Mouse (Mus musculus): Measurements from ENCODE around the gene Mob1b. TPM values are rescaled to one million over a fixed set of nuclear protein-coding genes. Genes with fewer than 3 reads are reported as not detected.

Mob1b gene
- polyA plus RNA-seq (2015; fragmentation: Nextera tagmentation; extraction: Ambion mirVana): 10.5 and 13.4 TPM in 2 replicates

DNA sequence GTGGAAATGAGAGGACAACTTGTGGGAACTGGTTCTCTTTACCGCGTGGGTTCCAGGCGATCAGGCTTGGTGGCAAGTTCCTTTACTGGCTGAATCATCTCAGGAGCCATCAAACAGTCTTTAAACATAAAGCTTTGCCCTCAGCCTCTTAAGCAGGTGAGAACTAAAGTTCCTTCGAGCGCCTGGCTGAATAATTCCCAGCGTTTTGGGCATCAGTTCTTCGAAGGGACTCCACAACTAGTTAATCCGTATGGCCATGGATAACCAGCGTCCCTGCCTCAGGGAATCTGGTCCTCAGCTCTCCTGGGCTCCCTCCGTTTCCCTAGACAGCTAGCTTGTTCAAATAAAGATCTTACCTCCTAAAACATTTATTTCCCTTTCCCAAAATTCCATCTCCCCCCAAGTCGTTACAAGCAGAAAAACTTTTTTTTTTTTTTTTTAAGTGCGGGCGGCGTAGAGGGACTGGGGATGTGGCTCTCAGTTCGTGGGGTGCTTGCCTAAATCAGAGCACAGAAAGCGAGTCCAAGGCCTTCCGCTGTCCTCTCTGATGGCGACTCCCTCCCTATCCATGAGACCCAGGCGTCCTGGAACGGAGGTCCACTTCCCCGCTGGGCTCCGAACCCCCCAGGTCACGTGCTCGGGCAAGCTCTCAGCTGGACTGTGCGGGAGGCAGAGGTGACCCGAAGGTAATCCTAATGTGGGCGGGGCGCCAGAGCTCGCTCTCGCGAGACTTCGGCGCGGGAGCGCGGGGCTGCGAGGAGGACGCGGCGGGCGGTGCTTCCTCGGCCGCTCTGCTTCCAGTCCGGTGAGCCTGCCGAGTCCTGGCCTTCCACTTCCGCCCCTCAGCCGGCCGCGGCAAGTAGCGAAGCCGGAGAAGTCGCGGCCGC, at the start of gene Mob1b:
TSS of gene Mob1b (plus strand) at position 740 of the 887 bp plus-strand sequence.
- Histone ChIP-seq H3K36me3 (no peaks in the 10 kb centered on the region), H3K9me3 (no peaks in the 10 kb centered on the region), H3K4me1 (peaks cover 26% of the 10 kb centered on the region), H3K4me2 (replicated peaks) (peak within 1 kb of the TSS; percentile 89), H3K4me3 (peak within 1 kb of the TSS; percentile 83), H3K9ac (replicated peaks) (peak within 1 kb of the TSS; percentile 91), H3K27me3 (no peaks in the 10 kb centered on the region), H3K27ac (replicated peaks) (peak within 1 kb of the TSS; percentile 95)
- under 1% methylated on average over 52 of the region's 54 CpGs for WGBS
- ATAC-seq (replicated peaks): peak; percentile 95

DNA sequence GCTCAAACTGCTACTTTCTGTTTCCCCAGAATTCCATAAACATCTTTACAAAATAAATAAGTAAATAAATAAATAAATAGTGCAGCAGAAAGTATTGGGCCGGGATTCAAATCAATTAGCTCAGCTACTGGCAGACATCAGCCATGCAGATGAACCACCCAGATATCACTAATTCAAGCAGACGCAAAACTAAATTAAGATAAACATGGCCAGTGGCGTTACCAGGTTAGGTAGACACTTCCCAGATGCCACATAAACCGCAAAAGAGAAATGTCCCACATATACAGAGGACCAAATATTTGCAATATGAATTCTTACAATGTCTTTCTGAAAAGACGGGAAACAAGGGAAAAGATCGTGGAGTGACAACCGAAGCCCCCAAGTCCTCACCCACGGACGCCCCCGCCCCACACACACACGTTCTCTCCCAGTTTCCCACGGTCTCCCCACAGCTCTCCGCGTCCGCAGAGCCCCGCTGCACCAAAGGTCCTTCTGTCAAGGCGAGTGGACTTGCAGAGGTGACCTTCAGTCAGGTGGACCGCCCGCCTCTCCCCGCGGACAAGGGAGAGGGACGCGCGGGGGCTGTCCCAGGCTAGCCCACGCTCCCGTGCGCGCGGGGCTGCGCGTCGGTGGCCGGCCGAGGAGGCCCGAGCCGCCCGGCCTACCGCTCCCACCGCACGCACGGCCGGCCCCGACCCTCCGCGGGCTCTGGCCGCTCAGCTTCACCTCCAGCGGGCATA, 45.8 kb upstream of the Mob1b start:
- ATAC-seq (replicated peaks): peak; percentile 59
- Histone ChIP-seq H3K4me2 (replicated peaks) (peak overlapping the region; percentile 80), H3K36me3 (peaks cover 30% of the 10 kb centered on the region), H3K4me3 (peak overlapping the region; percentile 87), H3K27ac (replicated peaks) (peak overlapping the region; percentile 97), H3K4me1 (peaks cover 31% of the 10 kb centered on the region), H3K9me3 (no peaks in the 10 kb centered on the region), H3K9ac (replicated peaks) (peak overlapping the region; percentile 92), H3K27me3 (no peaks in the 10 kb centered on the region)
- under 1% methylated on average over 47 of the region's 47 CpGs for WGBS

DNA sequence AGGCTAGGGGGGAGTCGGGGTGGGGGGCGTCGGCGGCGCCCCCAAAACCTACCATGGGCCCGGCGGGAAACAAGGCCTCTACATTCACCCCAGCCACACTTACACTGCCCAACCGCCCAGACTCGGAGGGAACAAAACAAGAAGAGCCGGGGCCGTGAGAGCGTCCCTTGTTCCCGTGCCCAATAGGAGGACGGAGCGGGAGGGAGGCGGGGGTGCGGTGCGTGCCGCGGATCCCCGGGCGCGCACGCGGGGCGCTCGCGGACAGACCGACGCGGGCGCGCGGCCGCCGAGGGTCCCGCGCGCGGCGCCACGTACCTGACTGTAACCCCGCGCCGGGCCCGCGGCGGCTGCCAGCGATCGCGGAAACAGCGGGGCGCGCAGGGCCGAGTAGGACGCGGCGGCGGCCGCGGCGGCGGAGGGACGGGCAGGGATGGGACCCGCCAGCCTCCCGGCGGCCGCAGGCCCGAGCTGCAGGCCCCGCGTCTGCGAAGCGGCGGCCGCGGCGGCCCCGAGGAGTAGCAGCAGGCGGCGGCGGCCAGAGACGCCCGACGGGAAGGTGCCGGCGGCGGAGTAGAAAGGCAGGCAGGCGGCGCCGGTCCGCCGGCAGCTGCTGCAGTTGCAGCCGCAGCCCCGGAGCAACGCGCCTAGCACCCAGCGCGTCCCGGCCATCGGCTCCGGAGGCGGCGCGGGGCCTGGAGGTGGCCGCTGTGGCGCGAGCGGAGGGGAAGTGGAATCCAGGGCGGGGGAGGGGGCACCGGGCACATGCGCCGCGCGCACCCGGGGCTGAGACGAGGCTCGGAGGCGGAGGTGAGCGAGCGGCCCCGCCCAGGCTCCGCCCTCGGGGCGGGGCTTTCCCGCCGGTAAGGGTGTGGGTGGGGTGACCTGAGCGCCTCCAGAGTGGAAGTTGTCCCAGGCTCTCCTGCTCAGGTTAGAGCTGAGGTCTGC, 44.9 kb upstream of the Mob1b start, which contains the start of gene Grsf1:
TSS of gene Grsf1 (minus strand) at position 729 of the 945 bp plus-strand sequence.
- peak within 1 kb of the TSS; percentile 87 for H3K4me3 ChIP-seq
- ATAC-seq (replicated peaks): peak; percentile 92
- H3K27me3 ChIP-seq: no peaks in the 10 kb centered on the region
- H3K27ac ChIP-seq (replicated peaks): peak within 1 kb of the TSS; percentile 97
- peak within 1 kb of the TSS; percentile 92 for H3K9ac ChIP-seq (replicated peaks)
- peak within 1 kb of the TSS; percentile 80 for H3K4me2 ChIP-seq (replicated peaks)
- H3K36me3 ChIP-seq: peaks cover 22% of the 10 kb centered on the region
- peaks cover 31% of the 10 kb centered on the region for H3K4me1 ChIP-seq
- under 1% methylated on average over 119 of the region's 127 CpGs for WGBS
- no peaks in the 10 kb centered on the region for H3K9me3 ChIP-seq

DNA sequence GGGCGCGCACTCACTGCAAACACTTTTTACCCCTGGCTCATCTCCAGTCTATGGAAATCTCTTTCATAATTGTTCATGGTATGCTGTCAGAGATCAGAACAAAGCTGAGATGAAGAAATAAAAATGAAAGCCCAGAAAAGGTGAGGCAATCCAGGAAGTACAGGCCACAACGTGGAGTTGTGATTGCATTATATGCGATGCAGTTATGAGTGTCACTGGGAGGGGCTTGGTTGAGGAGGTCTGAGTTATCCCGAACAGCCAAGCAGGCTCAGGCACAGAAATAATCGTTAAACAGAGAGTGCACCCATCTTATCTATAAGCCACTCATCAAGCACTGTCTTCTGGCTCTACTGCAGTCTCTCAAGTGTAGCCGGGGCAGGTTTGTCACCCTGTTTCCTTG, 41.7 kb upstream of the Mob1b start:
- ATAC-seq (replicated peaks): no peak
- H3K27me3 ChIP-seq: no peaks in the 10 kb centered on the region
- no peaks in the 10 kb centered on the region for H3K36me3 ChIP-seq
- 56% methylated on average over 7 of the region's 7 CpGs for WGBS
- H3K27ac ChIP-seq (replicated peaks): no peak overlapping the region
- peaks cover 19% of the 10 kb centered on the region for H3K4me1 ChIP-seq
- H3K9me3 ChIP-seq: no peaks in the 10 kb centered on the region
- H3K4me3 ChIP-seq: no peak overlapping the region
- H3K9ac ChIP-seq (replicated peaks): no peak overlapping the region
- no peak overlapping the region for H3K4me2 ChIP-seq (replicated peaks)

DNA sequence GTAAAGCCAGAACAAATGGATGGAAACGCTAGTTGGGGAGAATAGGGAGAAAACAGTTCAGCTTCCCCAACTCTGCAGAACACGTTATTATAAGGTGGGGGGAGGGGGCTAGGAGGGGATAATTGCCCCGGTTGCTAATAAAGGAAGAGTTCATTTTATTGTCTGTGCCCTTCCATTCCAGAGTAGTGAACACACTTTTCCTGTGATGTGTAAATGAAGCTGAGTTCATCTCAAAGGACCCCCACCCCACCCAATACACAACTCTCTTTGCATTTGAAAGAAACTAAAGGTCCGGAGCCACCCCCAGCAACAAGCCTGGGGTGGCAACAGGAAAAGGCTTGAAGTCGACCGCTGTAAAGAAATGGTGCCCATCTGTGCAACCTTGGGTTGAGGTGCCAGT, 41.3 kb upstream of the Mob1b start:
- no peaks in the 10 kb centered on the region for H3K27me3 ChIP-seq
- no peak for ATAC-seq (replicated peaks)
- H3K4me3 ChIP-seq: no peak overlapping the region
- no peak overlapping the region for H3K4me2 ChIP-seq (replicated peaks)
- H3K9me3 ChIP-seq: no peaks in the 10 kb centered on the region
- no peaks in the 10 kb centered on the region for H3K36me3 ChIP-seq
- no peak overlapping the region for H3K27ac ChIP-seq (replicated peaks)
- 13% methylated on average over 6 of the region's 6 CpGs for WGBS
- no peak overlapping the region for H3K9ac ChIP-seq (replicated peaks)
- peaks cover 15% of the 10 kb centered on the region for H3K4me1 ChIP-seq

DNA sequence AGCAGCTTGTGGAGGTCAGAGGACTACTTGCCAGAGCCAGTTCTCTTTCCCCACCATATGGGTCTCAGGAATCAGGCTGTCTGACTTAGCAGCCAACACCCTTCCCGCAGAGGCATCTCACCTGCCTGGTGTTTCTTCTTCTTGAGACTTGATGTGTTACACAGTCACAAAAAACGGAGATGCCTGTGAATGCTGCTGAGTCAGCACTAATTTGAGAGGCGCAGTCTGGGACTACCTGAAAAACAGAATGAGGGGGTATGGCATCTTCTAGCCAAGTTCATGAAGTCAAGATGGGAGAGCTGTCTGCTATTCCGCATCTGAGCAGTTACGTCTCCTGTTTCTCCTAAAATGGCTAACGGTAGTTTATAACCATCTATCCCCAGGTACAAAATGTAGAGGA, 40.1 kb upstream of the Mob1b start:
- Histone ChIP-seq H3K27ac (replicated peaks) (no peak overlapping the region), H3K4me1 (peaks cover 13% of the 10 kb centered on the region; the same call in 1 of the 2 replicates), H3K27me3 (no peaks in the 10 kb centered on the region), H3K9me3 (no peaks in the 10 kb centered on the region), H3K4me2 (replicated peaks) (no peak overlapping the region), H3K4me3 (no peak overlapping the region), H3K9ac (replicated peaks) (no peak overlapping the region), H3K36me3 (no peaks in the 10 kb centered on the region)
- ATAC-seq (replicated peaks): no peak
- 93% methylated on average over 6 of the region's 6 CpGs for WGBS

DNA sequence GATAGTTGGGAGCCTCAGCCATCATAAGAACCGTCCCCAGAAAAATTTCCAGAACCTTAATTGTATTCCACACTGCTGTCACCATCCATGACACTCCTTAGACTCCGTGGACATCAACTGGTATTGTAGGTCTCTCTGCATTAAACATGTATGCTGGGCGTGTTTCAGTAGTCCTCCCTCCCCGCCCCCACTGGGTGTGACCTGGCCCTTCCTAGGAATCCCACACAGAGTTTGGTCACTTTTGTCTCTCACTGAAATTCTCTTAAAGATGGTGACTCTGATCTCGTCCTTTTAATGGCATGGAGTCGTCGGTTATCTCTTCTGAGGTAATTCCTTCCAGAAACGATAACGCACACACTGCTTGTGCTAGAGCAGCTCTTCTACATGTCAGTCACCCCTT, 36.9 kb upstream of the Mob1b start:
- no peak overlapping the region for H3K9ac ChIP-seq (replicated peaks)
- H3K36me3 ChIP-seq: no peaks in the 10 kb centered on the region
- 92% methylated on average over 9 of the region's 9 CpGs for WGBS
- no peaks in the 10 kb centered on the region for H3K9me3 ChIP-seq
- H3K4me2 ChIP-seq (replicated peaks): no peak overlapping the region
- peaks cover 7% of the 10 kb centered on the region; the same call in 1 of the 2 replicates for H3K4me1 ChIP-seq
- H3K27ac ChIP-seq (replicated peaks): no peak overlapping the region
- no peak overlapping the region for H3K4me3 ChIP-seq
- no peak for ATAC-seq (replicated peaks)
- H3K27me3 ChIP-seq: no peaks in the 10 kb centered on the region

DNA sequence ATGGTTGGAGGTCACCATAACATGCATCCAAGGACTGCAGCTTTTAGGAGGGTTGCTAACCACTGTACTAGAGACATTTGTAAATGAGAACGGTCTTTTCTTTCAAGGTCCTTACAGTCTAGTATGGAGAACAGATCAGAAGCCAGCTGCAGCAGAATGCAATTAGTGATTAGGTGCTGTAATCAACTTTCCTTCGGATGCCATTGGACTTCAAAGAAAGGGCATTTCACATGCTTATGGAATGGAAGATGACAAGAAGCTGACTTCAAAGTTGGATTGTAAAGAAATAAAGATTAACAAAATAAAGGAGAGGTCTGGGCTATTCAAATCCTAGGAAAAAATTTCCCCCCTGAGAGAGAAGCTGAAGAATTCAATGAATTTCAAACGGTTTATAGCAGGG, 36.4 kb upstream of the Mob1b start:
- 38% methylated on average over 3 of the region's 3 CpGs for WGBS

DNA sequence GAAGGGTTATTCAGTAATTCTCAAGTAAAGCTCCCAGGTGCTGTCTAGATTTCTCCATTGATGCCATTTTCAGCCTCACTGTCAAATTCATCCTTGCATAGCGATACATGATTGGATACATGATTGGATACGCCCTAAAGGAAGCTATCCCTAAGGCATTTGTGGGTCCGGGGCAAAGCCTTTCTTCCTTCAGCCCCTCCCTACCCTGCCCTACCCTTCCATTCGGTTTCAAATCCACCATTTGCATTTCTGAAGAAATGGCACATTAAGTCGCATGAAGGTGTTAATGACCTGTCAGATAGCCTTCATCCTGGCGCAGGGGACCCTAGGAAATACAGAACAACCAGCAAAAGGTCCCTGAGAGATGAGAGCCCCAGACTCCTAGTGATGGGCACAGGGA, 35.3 kb upstream of the Mob1b start:
- H3K36me3 ChIP-seq: no peaks in the 10 kb centered on the region
- no peak overlapping the region for H3K9ac ChIP-seq (replicated peaks)
- no peak overlapping the region for H3K4me2 ChIP-seq (replicated peaks)
- WGBS: 19% methylated on average over 6 of the region's 6 CpGs
- no peak overlapping the region for H3K4me3 ChIP-seq
- no peaks in the 10 kb centered on the region for H3K9me3 ChIP-seq
- no peak overlapping the region for H3K27ac ChIP-seq (replicated peaks)
- 0 out of 2 replicates have a peak, but pooled peaks cover 3% of the 10 kb centered on the region for H3K4me1 ChIP-seq
- no peaks in the 10 kb centered on the region for H3K27me3 ChIP-seq
- ATAC-seq (replicated peaks): no peak

More for the DNA sequence above, 36.4 kb upstream of the Mob1b start:
- Histone ChIP-seq H3K4me2 (replicated peaks) (no peak overlapping the region), H3K36me3 (no peaks in the 10 kb centered on the region), H3K4me1 (peaks cover 4% of the 10 kb centered on the region; the same call in 1 of the 2 replicates), H3K27ac (replicated peaks) (no peak overlapping the region), H3K9ac (replicated peaks) (no peak overlapping the region), H3K4me3 (no peak overlapping the region), H3K9me3 (no peaks in the 10 kb centered on the region), H3K27me3 (no peaks in the 10 kb centered on the region)
- no peak for ATAC-seq (replicated peaks)

DNA sequence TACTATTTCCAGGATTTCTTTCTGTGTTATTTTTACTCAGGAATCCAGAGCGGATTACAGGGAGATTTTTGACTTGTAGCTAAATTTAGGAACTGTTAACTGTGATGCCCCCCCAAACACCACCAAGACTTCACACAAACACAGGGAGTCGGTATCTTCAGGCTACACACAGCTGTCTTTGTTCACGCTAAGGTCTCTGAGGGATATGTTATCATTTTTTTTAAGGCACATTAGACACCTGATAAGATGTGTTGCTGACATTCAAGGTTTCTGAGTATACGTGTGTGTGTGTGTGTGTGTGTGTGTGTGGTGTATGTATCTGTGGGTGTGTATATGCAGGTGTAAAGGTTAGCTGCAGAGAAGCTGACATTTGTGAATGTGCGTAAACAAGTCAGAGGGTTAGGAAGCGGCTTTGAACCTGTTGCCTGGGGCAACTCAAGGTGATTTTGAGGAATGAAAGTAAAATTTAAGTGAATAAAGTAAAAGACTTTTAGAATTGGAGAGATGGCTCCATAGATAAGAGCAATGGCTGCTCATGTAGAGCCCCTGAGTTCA, 34.8 kb upstream of the Mob1b start:
- H3K36me3 ChIP-seq: no peaks in the 10 kb centered on the region
- no peak overlapping the region for H3K27ac ChIP-seq (replicated peaks)
- no peak overlapping the region for H3K4me2 ChIP-seq (replicated peaks)
- no peak for ATAC-seq (replicated peaks)
- WGBS: 77% methylated on average over 6 of the region's 6 CpGs
- no peak overlapping the region for H3K9ac ChIP-seq (replicated peaks)
- no peaks in the 10 kb centered on the region for H3K9me3 ChIP-seq
- H3K4me1 ChIP-seq: 0 out of 2 replicates have a peak, but pooled peaks cover 3% of the 10 kb centered on the region
- no peak overlapping the region for H3K4me3 ChIP-seq
- no peaks in the 10 kb centered on the region for H3K27me3 ChIP-seq

DNA sequence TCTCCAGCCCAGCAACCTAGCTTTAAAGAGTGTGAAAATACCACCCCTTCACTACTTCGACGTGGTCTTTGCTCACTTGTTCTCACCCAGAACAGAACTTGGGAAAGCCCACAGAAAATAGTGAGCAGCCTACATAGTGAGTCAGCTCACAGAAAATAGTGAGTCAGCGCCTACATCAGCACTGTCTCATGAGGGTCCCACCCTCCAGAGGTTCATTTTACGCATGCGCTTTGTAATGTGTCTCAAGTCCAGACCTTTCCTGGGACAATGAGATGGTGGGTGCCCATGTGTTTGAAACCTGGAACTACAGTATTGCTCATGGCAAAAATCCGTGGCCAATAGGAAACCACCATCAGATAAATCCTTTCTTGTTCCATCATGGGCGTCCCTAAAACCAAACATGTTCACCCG, 32.7 kb upstream of the Mob1b start:
- H3K27me3 ChIP-seq: no peaks in the 10 kb centered on the region
- 85% methylated on average over 8 of the region's 8 CpGs for WGBS
- H3K4me3 ChIP-seq: no peak overlapping the region
- H3K27ac ChIP-seq (replicated peaks): no peak overlapping the region
- ATAC-seq (replicated peaks): no peak
- no peaks in the 10 kb centered on the region for H3K36me3 ChIP-seq
- 0 out of 2 replicates have a peak, but pooled peaks cover 3% of the 10 kb centered on the region for H3K4me1 ChIP-seq
- H3K9ac ChIP-seq (replicated peaks): no peak overlapping the region
- H3K9me3 ChIP-seq: no peaks in the 10 kb centered on the region
- no peak overlapping the region for H3K4me2 ChIP-seq (replicated peaks)
